Mouse (Mus musculus): ENCODE measurements around the gene Ang6.
"Not testable (repeated sequence)": the region's sequence is repeated elsewhere in the genome, so short reads cannot be mapped to it uniquely, and the experiment has no call there.

Ang6 gene

DNA sequence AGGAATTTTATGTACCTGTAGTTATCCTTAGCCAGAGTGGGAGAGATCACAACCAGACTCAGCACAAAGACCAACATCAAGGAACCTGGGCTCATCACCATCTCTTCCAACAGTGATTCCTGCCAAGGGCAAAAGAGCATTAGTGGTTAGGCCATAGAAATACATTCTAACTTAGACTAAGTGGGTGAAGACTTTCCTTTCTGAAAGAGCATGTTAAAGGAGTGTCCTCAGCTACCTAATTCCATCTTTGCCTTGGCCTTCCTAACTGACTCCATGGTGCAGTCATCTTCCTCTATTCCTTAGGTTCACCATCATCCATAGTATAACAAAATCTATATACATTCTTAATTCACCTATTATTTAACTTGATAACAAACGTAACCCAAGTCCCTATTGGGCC lies at the start of gene Ang6:
Ang6 (minus strand) TSS at position 101 of the 400 bp plus-strand sequence.
- no peak for DNase-seq (ENCODE audit: low spot score)

DNA sequence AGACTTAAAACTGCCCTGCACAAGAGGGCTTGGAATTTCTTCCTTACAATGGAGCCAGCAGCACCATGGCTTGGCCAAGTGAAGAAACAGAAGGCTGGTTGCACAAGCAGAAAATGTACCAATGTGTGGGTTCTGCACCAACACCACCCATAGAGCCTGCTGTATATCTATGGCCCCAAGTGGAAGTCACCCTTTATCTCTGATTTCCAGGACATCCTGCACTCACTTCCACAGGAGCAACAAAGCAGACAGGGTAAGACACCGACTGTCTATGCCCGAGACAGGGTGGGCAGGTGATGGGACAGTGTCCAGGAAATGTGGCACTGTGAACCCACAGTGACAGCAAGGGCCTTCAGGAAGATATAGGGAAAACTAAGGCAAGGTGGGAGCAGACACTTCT lies 44.5 kb upstream of the Ang6 start:
- DNase-seq (ENCODE audit: low spot score): not testable (repeated sequence)

GRCm38 (mm10) chr14:44031828-44032227 lies 29.8 kb upstream of the Ang6 start:
- not testable (repeated sequence) for DNase-seq (ENCODE audit: low spot score)

- not testable (repeated sequence) for DNase-seq (ENCODE audit: low spot score)
Observed at GRCm38 (mm10) chr14:44009686-44010085, 7.6 kb upstream of the Ang6 start.

- not testable (repeated sequence) for DNase-seq (ENCODE audit: low spot score)
Observed at GRCm38 (mm10) chr14:44008021-44008420, 6.0 kb upstream of the Ang6 start.

DNA sequence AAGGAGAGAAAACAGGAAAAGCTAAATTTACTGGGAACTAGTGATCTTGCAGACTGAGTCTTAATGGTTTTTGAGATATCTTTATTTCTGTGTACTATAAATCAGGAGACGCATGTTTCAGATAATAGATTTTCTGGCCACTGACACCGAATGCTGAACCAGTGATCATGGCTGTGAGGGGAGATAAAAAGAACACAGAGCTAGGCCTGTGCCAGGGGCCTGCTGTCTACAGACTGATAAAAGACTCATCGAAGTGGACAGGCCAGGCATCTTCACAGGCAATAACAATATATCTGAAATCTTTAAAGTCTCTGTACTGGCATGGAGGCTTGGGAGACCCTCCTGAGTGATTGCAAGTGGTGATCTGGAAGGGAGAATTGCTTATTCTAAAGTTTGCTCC lies 469 bp downstream of the Ang6 start:
- no peak for DNase-seq (ENCODE audit: low spot score)

DNA sequence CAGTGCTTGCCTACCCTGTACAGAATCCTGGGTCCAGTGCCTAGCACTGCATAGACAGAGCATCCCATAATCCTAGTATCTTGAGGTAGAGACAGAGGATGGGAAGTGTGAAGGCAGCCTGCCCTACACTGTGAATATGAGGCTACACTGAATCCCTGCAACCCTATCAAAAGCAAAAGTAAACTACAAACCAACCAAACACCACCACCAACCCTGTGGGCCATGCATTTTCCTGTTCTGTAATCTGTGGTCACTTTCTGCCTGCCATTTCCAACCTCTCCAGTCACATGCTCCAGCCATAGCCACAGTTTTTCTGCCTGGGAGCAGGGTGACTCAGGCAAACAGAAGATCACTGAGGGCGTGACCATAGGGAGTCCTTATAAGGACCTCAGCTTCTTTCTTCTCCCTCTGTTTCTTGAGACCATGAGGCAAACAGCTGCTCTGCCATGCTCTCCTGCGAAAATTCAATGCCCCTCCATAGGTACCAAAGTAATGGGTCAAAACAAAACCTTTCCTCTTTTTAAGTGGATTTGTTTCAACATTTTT lies 3.5 kb downstream of the Ang6 start:
- not testable (repeated sequence) for DNase-seq (ENCODE audit: low spot score)

DNA sequence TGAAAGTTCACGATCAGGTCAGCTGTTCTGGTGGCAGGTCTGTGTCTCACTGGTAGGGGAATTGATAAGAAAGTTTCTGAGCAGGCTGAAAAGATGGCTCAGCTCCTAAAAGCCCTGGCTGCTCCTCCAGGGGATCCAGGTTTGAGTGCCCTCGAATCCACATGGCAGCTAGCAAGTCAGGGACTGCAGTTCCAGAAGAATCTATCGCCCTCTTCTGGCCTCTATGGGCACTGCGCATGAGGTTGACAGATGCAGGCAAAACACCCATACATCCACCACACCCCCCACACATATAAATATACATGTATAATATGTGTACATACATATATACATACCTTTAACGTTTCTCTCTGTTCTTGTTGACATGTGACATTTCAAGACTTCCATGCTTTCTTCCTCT lies 14.7 kb downstream of the Ang6 start:
- DNase-seq (ENCODE audit: low spot score): peak; percentile 88

DNA sequence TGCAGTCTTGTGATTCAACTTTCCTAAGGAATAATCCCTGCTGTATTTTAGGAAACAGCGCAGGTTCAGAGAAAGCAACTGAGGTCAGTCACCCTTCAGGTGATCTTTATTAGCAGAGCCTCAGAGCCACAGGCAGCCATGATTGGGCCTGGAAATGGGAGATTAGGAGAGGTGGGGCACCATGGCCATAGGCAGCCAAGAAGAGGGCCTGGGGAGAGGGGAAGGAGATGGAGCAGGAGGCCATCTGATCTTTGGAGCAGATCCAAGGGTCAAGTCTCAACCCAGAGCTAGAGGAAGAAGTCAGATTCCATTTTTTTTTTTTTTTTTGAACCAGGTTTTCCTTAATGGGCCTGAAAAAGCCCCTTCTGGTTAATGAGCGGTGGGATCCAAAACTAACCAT lies 15.9 kb downstream of the Ang6 start:
- no peak for DNase-seq (ENCODE audit: low spot score)

GRCm38 (mm10) chr14:43983897-43984296 lies 18.2 kb downstream of the Ang6 start:
- peak; percentile 62 for DNase-seq (ENCODE audit: low spot score)

GRCm38 (mm10) chr14:43983454-43983853 lies 18.6 kb downstream of the Ang6 start:
- DNase-seq (ENCODE audit: low spot score): no peak

DNA sequence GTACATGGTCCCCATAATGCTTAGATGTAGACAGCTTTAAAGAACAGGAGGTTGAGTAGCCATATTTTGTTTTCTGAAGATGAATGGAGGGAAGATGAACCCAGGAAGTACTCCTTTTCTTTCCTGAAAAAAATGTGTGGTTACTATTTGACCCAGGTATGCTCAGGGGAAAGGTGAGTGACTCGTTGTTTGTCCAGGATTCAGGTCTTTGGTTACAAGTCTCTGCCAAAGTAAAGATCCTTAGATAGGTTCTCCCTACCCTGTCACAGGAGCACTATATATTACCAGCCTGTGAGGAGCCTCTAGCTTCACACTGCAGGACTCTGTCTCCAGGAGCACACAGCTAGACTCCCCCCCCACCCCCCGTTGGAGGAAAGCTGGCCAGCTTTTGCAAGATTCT lies 45.3 kb downstream of the Ang6 start, which contains the start of gene Ang5:
Ang5 (plus strand) TSS at position 301 of the 400 bp plus-strand sequence.
- not testable (repeated sequence) for DNase-seq (ENCODE audit: low spot score)

GRCm38 (mm10) chr14:43955074-43955473 lies 47.0 kb downstream of the Ang6 start:
- DNase-seq (ENCODE audit: low spot score): not testable (repeated sequence)

DNA sequence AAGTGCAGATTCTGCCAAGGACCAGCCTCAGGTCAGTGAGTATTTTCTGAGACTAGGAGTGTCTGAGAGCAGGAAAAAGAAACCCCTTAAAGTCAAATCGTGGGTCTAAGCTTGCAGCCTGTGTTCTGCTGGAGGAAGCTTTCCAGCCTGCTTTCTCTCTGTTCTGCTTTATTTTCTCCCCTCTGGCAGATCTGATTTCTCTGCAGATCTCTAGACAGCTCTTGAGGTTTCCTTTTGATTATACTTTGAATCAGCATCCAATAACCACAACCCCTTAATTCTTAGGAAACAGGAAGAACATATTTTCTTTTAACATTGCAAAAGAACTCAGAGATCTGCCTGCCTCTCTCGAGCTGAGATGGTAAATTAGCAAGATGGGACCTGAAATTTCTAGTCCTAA lies 48.7 kb downstream of the Ang6 start:
- DNase-seq (ENCODE audit: low spot score): not testable (repeated sequence)
